Mouse (Mus musculus): Measurements from ENCODE around the gene 1700015G11Rik. TPM values are rescaled to one million over a fixed set of nuclear protein-coding genes. Genes with fewer than 3 reads are reported as not detected.

Gene 1700015G11Rik
- total RNA-seq, 4 experiments from 2014 or later = not detected

DNA sequence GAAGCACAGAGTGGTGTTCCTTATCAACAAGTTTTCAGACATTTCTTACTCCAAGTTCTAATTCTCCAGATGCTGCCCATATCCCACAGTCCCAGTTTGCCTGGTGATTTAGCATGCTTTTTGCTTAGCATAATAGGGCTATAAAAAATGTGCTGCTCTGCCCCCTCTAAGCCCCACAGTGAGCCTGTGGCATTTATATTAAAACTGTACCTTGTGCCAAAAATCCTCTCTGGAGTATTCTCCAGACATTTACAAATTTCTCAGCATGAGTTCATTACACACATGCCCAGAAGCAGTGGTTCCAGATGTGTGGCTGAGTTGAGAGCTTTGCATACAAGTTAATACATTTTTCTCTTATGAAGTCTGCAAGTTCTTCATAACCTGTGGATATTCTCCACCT, 46.1 kb downstream of the 1700015G11Rik start:
- DNase-seq (ENCODE audit: low spot score in 2 of 2) = no peak

DNA sequence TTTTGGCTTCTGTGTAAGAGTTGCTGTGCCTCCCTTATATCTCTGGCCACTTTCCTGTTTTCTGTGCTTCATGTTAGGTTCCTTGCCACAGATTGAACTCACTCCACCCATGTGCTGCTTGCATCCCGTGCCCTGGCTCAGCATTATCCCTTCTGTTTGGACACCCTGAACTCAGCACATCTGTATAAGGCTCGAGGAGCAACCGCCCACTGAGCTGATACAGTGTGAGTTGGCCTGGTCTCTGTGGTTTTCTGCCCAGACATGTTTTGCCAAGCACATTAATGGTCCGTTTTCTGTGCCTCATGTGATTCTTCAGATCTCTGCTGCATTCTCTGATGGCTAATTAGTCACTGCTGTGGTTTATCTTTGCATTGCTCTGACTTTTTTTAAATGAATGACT, 47.9 kb downstream of the 1700015G11Rik start:
- no peak for DNase-seq (ENCODE audit: low spot score in 2 of 2)

DNA sequence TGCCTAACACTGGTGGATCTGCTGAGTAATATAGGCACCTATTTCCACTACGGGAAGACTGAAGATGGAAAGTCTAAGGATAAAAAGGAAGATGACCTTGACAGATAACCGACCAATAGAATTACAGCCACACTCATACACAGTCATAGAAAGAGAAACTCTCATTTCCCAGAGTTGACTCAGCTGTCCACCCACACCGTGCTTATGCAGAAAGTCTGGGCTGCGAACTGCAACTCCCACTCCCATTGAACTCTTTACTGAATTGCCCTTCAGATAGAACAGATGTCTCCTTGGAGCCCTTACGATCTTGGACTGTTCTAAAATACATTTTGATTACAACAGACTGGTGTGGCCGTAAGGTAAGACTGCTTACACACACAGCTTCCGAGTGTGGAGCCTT, 50.8 kb downstream of the 1700015G11Rik start:
- no peak for DNase-seq (ENCODE audit: low spot score in 2 of 2)

DNA sequence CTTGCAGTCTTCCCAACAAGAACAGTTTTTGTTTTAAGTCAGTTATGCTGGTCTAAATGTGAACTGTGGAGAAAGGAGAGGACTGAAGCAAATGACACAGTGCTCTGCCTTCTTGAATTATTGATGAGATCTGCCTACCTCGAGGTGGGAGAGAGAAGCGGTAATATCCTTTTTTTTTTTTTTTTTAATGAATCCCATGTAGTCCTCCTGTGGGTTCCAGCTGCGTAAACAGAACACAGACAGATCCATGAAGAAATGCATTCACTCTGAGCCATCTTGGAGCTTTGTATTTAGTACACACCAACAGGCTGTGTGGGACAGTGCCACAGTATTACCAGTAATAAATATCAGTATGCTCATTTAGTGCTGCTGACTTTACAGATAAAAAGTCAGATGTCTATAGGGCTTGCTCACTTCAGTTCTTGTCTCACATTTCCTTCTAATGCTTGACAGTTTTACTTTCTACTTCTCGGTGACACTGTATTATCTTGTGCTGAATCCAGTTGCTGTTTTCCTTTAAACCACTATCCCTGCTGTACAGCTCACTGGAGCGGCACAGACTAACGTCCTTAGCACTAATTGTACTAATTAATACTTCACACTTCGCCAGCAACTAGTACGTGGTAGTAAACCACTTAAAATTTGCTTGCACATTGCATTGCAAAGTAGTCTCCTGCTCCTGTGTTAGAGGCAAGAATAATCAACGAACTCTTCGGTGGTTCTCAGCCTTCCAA, 53.1 kb downstream of the 1700015G11Rik start:
- DNase-seq (ENCODE audit: low spot score in 2 of 2) = no peak

Other genes with a start within 250 kb of the 1700015G11Rik start
- 1 to 10 TPM; 3.0 to 5.3 (median 3.2) TPM for gene Gas2, start 153.7 kb downstream of the 1700015G11Rik start, total RNA-seq (2022)
- gene Fancf, start 153.5 kb downstream of the 1700015G11Rik start, total RNA-seq (2022) = 1 to 10 TPM in 3 of 4 experiments, under 1 TPM in 1; 0.89 to 2.2 (median 1.4) TPM
- 10 to 100 TPM; 22.3 to 27.3 (median 24.6) TPM for gene Svip, start 9.7 kb downstream of the 1700015G11Rik start, total RNA-seq (2022)

Measured in gastrocnemius, adult 8-10 months (tissue).